Mouse (Mus musculus) central nervous system, embryonic 18 days (tissue): ENCODE data around the gene Vmn1r119. TPM values are rescaled to one million over a fixed set of nuclear protein-coding genes. Genes with fewer than 3 reads are reported as not detected.

Experiments used
- polyA plus RNA-seq: library from polyadenylated mRNA; depleted of rRNA; stranded (reverse); fragments of >200 nt; gene quantifications from 2 replicates; pipeline ENCODE4 v1.2.3, GENCODE M21; 2012; rRNA removed

Vmn1r119 gene
- not detected in 2 replicates for polyA plus RNA-seq

DNA sequence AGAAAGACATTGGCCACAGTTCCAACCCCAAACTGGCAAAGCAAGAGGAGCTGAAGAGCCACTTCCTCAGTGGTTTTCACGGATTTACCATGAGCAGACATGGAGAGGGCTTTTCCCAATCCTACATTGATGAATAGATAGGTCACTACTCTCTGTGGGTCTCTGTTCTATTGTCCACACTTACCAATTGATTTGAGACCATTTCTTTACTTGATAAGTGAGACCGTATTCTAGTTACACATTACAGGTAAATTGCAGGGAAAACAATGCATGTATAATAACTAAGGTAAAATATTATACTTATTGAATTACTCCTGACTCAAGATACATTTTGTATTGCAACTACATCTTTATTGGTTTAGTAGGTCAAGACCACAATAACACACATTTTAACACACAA, at the start of gene Vmn1r119:
Gene Vmn1r119 (minus strand): TSS at position 101 of the 400 bp plus-strand sequence.

DNA sequence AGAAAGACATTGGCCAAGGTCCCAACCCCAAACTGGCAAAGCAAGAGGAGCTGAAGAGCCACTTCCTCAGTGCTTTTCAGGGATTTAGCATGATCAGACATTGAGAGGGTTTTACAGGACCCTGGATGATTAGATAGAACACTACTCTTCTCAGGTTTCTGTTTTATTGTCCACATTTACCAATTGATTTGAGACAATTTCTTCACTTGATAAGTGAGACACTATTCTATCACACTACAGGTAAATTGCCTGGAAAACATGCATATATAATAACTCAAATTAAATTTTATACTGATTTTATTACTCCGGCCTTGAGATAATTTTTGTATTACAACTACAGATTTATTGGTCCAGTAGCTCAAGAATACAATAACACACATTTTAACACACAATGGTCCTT, 41.4 kb upstream of the Vmn1r119 start, which contains the start of gene Vmn1r120:
Gene Vmn1r120 (minus strand): TSS at position 101 of the 400 bp plus-strand sequence.

Other genes with a start within 250 kb of the Vmn1r119 start
- not detected in 2 replicates for gene Vmn1r112, start 241.3 kb downstream of the Vmn1r119 start, polyA plus RNA-seq
- gene Vmn1r113, start 225.2 kb downstream of the Vmn1r119 start, polyA plus RNA-seq = not detected in 2 replicates
- gene Vmn1r114, start 200.3 kb downstream of the Vmn1r119 start, polyA plus RNA-seq = not detected in 2 replicates
- gene Vmn1r115, start 167.5 kb downstream of the Vmn1r119 start, polyA plus RNA-seq = not detected in 2 replicates
- gene Vmn1r116, start 140.2 kb downstream of the Vmn1r119 start, polyA plus RNA-seq = not detected in 2 replicates
- gene Vmn1r117, start 128.3 kb downstream of the Vmn1r119 start, polyA plus RNA-seq = not detected in 2 replicates
- gene Vmn1r118, start 100.1 kb downstream of the Vmn1r119 start, polyA plus RNA-seq = not detected in 2 replicates
- gene Vmn1r120, start 41.3 kb upstream of the Vmn1r119 start, polyA plus RNA-seq = not detected in 2 replicates
- gene Vmn1r121, start 86.1 kb upstream of the Vmn1r119 start, polyA plus RNA-seq = not detected in 2 replicates
- not detected in 2 replicates for gene Vmn1r122, start 121.7 kb upstream of the Vmn1r119 start, polyA plus RNA-seq
- not detected in 2 replicates for gene Vmn1r123, start 149.7 kb upstream of the Vmn1r119 start, polyA plus RNA-seq
- not detected in 2 replicates for gene Gm5157, start 178.0 kb upstream of the Vmn1r119 start, polyA plus RNA-seq
- gene Vmn1r124, start 248.2 kb upstream of the Vmn1r119 start, polyA plus RNA-seq = not detected in 2 replicates